Mouse (Mus musculus): Measurements from ENCODE around the gene Btbd35f5.
"Not testable (repeated sequence)": the region's sequence is repeated elsewhere in the genome, so short reads cannot be mapped to it uniquely, and the experiment has no call there.

Gene Btbd35f5

GRCm38 (mm10) chrX:32973597-32973996, at the start of gene Btbd35f5:
Gene Btbd35f5, plus strand, starts transcription at chrX:32973897.
- DNase-seq = not testable (repeated sequence)

- not testable (repeated sequence) for DNase-seq
Observed at GRCm38 (mm10) chrX:32941468-32941867, 32.2 kb upstream of the Btbd35f5 start, which contains the start of gene Gm21789. Gene Gm21789, plus strand, starts transcription at chrX:32941768.

Data from layer of hippocampus, adult 9-11 months (tissue).